Mouse (Mus musculus) ovary, postnatal 36 days (tissue): ENCODE measurements around the gene Slc1a7.

ENCODE experiments used
- DNase-seq: peaks from one replicate; pipeline ENCODE4 v3.0.0; 2022; ENCODE audit warnings: low spot score, mixed read lengths

Gene Slc1a7

GRCm38 (mm10) chr4:108052673-108053072, 84.5 kb downstream of the Slc1a7 start:
- DNase-seq = no peak

GRCm38 (mm10) chr4:108055873-108056272, 87.7 kb downstream of the Slc1a7 start:
- no peak for DNase-seq

- no peak for DNase-seq
These were observed 89.1 kb downstream of the Slc1a7 start for GRCm38 (mm10) chr4:108057247-108057646.

DNA sequence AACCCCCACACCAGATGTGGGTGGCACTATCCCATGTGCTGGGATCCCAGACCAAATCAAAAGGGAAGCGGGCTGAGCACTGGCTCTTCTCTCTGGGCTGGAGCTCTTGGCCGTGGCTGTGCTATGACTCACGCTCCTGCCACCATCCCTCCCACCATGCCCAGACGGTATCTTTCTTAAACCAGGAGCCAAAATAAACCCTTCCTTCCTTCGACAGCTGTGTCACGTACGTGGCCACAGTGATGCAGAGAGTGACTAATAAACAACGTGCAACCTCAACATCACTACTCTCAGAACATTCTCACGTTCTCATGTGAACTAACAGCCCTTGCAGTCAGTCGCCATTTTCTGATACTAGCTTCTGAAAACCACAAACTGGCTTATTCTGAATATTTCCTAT, 90.0 kb downstream of the Slc1a7 start:
- DNase-seq = no peak

GRCm38 (mm10) chr4:108059601-108060379, 91.7 kb downstream of the Slc1a7 start:
- no peak for DNase-seq

DNA sequence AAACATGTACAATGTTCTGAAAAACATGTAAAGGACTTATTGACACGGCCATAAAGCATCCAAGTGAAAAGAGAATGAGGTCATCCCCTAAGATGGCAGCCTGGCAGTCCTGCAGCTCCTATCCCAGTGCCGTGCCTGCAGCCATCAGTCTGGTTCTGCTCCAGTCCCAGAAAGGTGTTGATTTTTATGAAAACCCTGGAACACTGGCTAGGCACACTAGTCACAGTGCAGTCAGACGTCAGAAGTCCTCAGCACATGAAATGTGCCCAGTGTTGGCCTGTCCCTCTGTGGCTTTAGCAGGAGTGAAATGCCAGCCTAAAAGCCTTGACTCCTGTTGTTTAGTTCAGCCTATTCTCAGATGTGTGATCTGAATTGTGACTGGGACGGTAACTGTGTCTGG, 92.6 kb downstream of the Slc1a7 start:
- DNase-seq = no peak

- no peak for DNase-seq
These were observed 94.4 kb downstream of the Slc1a7 start for GRCm38 (mm10) chr4:108062524-108062923.
